Mouse (Mus musculus): ENCODE results near the gene Gm13271.
"Not testable (repeated sequence)": the region's sequence is repeated elsewhere in the genome, so short reads cannot be mapped to it uniquely, and the experiment has no call there.

Gene Gm13271

GRCm38 (mm10) chr4:88793936-88794675, 39.4 kb downstream of the Gm13271 start, which contains the start of gene Gm13275:
Gm13275 (plus strand) TSS chr4:88794487.
- H3K4me1 ChIP-seq (replicated peaks; ENCODE audit: low read depth, low read length); H3K9me3 ChIP-seq (ENCODE audit: low read length); H3K27me3 ChIP-seq (ENCODE audit: insufficient read depth, low read length); H3K4me3 ChIP-seq (replicated peaks; ENCODE audit: low read length); H3K36me3 ChIP-seq (ENCODE audit: insufficient read depth, low read length): not testable (repeated sequence)

GRCm38 (mm10) chr4:88797097-88797496, 42.4 kb downstream of the Gm13271 start, which contains the start of gene Gm13279:
Gm13279 (plus strand) TSS chr4:88797397.
- not testable (repeated sequence) for H3K4me1 ChIP-seq (replicated peaks; ENCODE audit: low read depth, low read length); H3K27me3 ChIP-seq (ENCODE audit: insufficient read depth, low read length); H3K4me3 ChIP-seq (replicated peaks; ENCODE audit: low read length); H3K36me3 ChIP-seq (ENCODE audit: insufficient read depth, low read length); H3K9me3 ChIP-seq (ENCODE audit: low read length)

GRCm38 (mm10) chr4:88799365-88799764, 44.7 kb downstream of the Gm13271 start, which contains the start of gene Gm13285:
Gm13285 (plus strand) TSS chr4:88799665.
- H3K4me3 ChIP-seq (replicated peaks; ENCODE audit: low read length); H3K4me1 ChIP-seq (replicated peaks; ENCODE audit: low read depth, low read length); H3K27me3 ChIP-seq (ENCODE audit: insufficient read depth, low read length); H3K36me3 ChIP-seq (ENCODE audit: insufficient read depth, low read length); H3K9me3 ChIP-seq (ENCODE audit: low read length): not testable (repeated sequence)

GRCm38 (mm10) chr4:88802954-88803353, 48.3 kb downstream of the Gm13271 start, which contains the start of gene Gm13287:
Gm13287 (plus strand) TSS chr4:88803254.
- H3K4me1 ChIP-seq (replicated peaks; ENCODE audit: low read depth, low read length); H3K4me3 ChIP-seq (replicated peaks; ENCODE audit: low read length); H3K36me3 ChIP-seq (ENCODE audit: insufficient read depth, low read length); H3K9me3 ChIP-seq (ENCODE audit: low read length): not testable (repeated sequence)
- peaks cover 16% of the 10 kb centered on the region for H3K27me3 ChIP-seq (ENCODE audit: insufficient read depth, low read length)

Data from E14TG2a.4 (cell line).